In genomic region chr11:87762702-87763385, GRCm38 (mm10) we compare ENCODE assay signal across 10 mouse cellular contexts. TPM values are rescaled to one million over a fixed set of nuclear protein-coding genes. Genes with fewer than 3 reads are reported as not detected.
A peak's percentile ranks its signal among the peaks of the same experiment; 100 is the strongest.
DNase-seq lines count a peak whose midpoint lies in the region; ATAC-seq lines count a peak whose summit lies in the region.
"Had no signal": no experiment of that assay in that cellular context is flagged by ENCODE, and none has a peak within 500 bp of the region (broad histone marks: within the 10 kb centered on the region; RNA-seq: fewer than 3 reads in every experiment).

No protein-coding gene starts in this region.

- WGBS in lung, embryonic 15.5 days: 44% methylated on average over 12 of the region's 12 CpGs
- WGBS in forebrain, embryonic 13.5 days: 44% methylated on average over 12 of the region's 12 CpGs
- WGBS in limb, embryonic 13.5 days: 46% methylated on average over 12 of the region's 12 CpGs

- no peak for DNase-seq in lung, postnatal 36 days
- peak; percentile 31 for DNase-seq in right cerebral cortex, postnatal 14 days
- no peak for DNase-seq in retina, embryonic 14.5 days (ENCODE audit: low spot score)
- no peak for DNase-seq in MN1 (ENCODE audit: low spot score)
- DNase-seq in retina, postnatal 1 day: no peak
- DNase-seq: heart, postnatal 36 days had no signal

- H3K4me3 ChIP-seq in lung, embryonic 15.5 days: no peak overlapping the region
- peak overlapping the region; percentile 62 for H3K4me3 ChIP-seq in forebrain, embryonic 13.5 days
- H3K4me3 ChIP-seq in limb, embryonic 13.5 days: peak overlapping the region; percentile 55; the same call in 1 of the 2 replicates

- H3K4me1 ChIP-seq in lung, embryonic 15.5 days: 0 out of 2 replicates have a peak, but pooled peaks cover 11% of the 10 kb centered on the region
- H3K4me1 ChIP-seq in forebrain, embryonic 13.5 days: peaks cover 54% of the 10 kb centered on the region
- H3K4me1 ChIP-seq in limb, embryonic 13.5 days: peaks cover 25% of the 10 kb centered on the region

- H3K27ac ChIP-seq in lung, embryonic 15.5 days: no peak overlapping the region
- peak overlapping the region; percentile 51; the same call in 1 of the 2 replicates for H3K27ac ChIP-seq in forebrain, embryonic 13.5 days
- H3K27ac ChIP-seq in limb, embryonic 13.5 days: no peak overlapping the region
- H3K27ac ChIP-seq: liver, embryonic 15.5 days had no signal

- no peaks in the 10 kb centered on the region for H3K9me3 ChIP-seq in lung, embryonic 15.5 days
- no peaks in the 10 kb centered on the region for H3K9me3 ChIP-seq in forebrain, embryonic 13.5 days (replicated peaks)
- H3K9me3 ChIP-seq in limb, embryonic 13.5 days: no peaks in the 10 kb centered on the region
- H3K9me3 ChIP-seq: liver, embryonic 15.5 days had no signal

- peaks cover 80% of the 10 kb centered on the region for H3K27me3 ChIP-seq in lung, embryonic 15.5 days
- peaks cover 31% of the 10 kb centered on the region for H3K27me3 ChIP-seq in forebrain, embryonic 13.5 days
- H3K27me3 ChIP-seq in limb, embryonic 13.5 days: peaks cover 95% of the 10 kb centered on the region

- ATAC-seq in lung, embryonic 15.5 days (ENCODE audit: borderline replicate concordance, extremely low read depth, low FRiP score, low TSS enrichment): no peak
- no peak for ATAC-seq in forebrain, embryonic 13.5 days
- ATAC-seq in limb, embryonic 13.5 days (ENCODE audit: low FRiP score, low read depth): no peak

- no peaks in the 10 kb centered on the region for H3K36me3 ChIP-seq in lung, embryonic 15.5 days
- H3K36me3 ChIP-seq in forebrain, embryonic 13.5 days (ENCODE audit: poor library complexity, severe bottlenecking): peaks cover 13% of the 10 kb centered on the region; the same call in 1 of the 2 replicates
- H3K36me3 ChIP-seq in limb, embryonic 13.5 days: no peaks in the 10 kb centered on the region

- 0 out of 2 replicates have a peak overlapping the region, but pooled peaks have one; percentile 93 for H3K4me2 ChIP-seq in lung, embryonic 15.5 days
- peak overlapping the region; percentile 95 for H3K4me2 ChIP-seq in forebrain, embryonic 13.5 days
- peak overlapping the region; percentile 98 for H3K4me2 ChIP-seq in limb, embryonic 13.5 days (replicated peaks)

- H3K9ac ChIP-seq in lung, embryonic 15.5 days: no peak overlapping the region
- peak overlapping the region; percentile 79 for H3K9ac ChIP-seq in forebrain, embryonic 13.5 days
- 0 out of 2 replicates have a peak overlapping the region, but pooled peaks have one; percentile 75 for H3K9ac ChIP-seq in limb, embryonic 13.5 days
- H3K9ac ChIP-seq: liver, embryonic 15.5 days had no signal

RNA-seq across cellular contexts. Expression of gene Tspoap1, which starts 2.5 kb away (rescaled TPM):
- 1.4 and 2.7 TPM in 2 replicates for polyA plus RNA-seq in lung, embryonic 15.5 days (2015; fragmentation: Nextera tagmentation; extraction: Ambion mirVana)
- polyA plus RNA-seq in forebrain, embryonic 13.5 days (2015; fragmentation: Nextera tagmentation; extraction: Ambion mirVana): 20.7 and 29.1 TPM in 2 replicates
- 2.3 and 2.7 TPM in 2 replicates for polyA plus RNA-seq in limb, embryonic 13.5 days (2015; fragmentation: Nextera tagmentation; extraction: Ambion mirVana)

RNA-seq across cellular contexts. Expression of gene Supt4a, which starts 25.5 kb away (rescaled TPM):
- polyA plus RNA-seq in lung, embryonic 15.5 days (2015; fragmentation: Nextera tagmentation; extraction: Ambion mirVana): 144 and 155 TPM in 2 replicates
- 168 and 177 TPM in 2 replicates for polyA plus RNA-seq in forebrain, embryonic 13.5 days (2015; fragmentation: Nextera tagmentation; extraction: Ambion mirVana)
- 159 and 167 TPM in 2 replicates for polyA plus RNA-seq in limb, embryonic 13.5 days (2015; fragmentation: Nextera tagmentation; extraction: Ambion mirVana)

RNA-seq across cellular contexts. Expression of gene Mpo, which starts 30.5 kb away (rescaled TPM):
- polyA plus RNA-seq in lung, embryonic 15.5 days (2015; fragmentation: Nextera tagmentation; extraction: Ambion mirVana): 0.71 and 2.4 TPM in 2 replicates
- 0.17 and 0.44 TPM in 2 replicates for polyA plus RNA-seq in forebrain, embryonic 13.5 days (2015; fragmentation: Nextera tagmentation; extraction: Ambion mirVana)
- 1.0 and 2.1 TPM in 2 replicates for polyA plus RNA-seq in limb, embryonic 13.5 days (2015; fragmentation: Nextera tagmentation; extraction: Ambion mirVana)
